Mouse (Mus musculus): ENCODE results near the gene Frmd4a. TPM values are rescaled to one million over a fixed set of nuclear protein-coding genes. Genes with fewer than 3 reads are reported as not detected.
A peak's percentile ranks its signal among the peaks of the same experiment; 100 is the strongest.

The Frmd4a gene
- total and polyA plus RNA-seq, 3 experiments: 32.6 to 55.7 (median 43.6) TPM

- Histone ChIP-seq H3K27me3 (ENCODE audit: insufficient read depth, low read length) (no peaks in the 10 kb centered on the region), H3K36me3 (replicated peaks) (peaks cover 41% of the 10 kb centered on the region), H3K4me3 (ENCODE audit: low read depth, low read length) (no peak overlapping the region), H3K9me3 (replicated peaks) (no peaks in the 10 kb centered on the region), H3K4me1 (ENCODE audit: insufficient read depth, low read depth, low read length) (peaks cover 14% of the 10 kb centered on the region)
- ATAC-seq (ENCODE audit: extremely low read depth, insufficient number of reproducible peaks, low FRiP score, poor library complexity, severe bottlenecking) (no peak), DNase-seq (ENCODE audit: low spot score) (no peak)
- TF ChIP-seq TAL1 (conservative IDR thresholded peaks at IDR 0.05; ENCODE audit: low read depth, low read length) (no peak), POLR2AphosphoS5 (IDR thresholded peaks at IDR 0.05; ENCODE audit: insufficient replicate concordance, low read depth, low read length) (no peak), GATA1 (IDR thresholded peaks at IDR 0.05; ENCODE audit: borderline replicate concordance, low read length) (no peak), GATA2 (IDR thresholded peaks at IDR 0.05; ENCODE audit: borderline replicate concordance, low read depth, low read length) (no peak), CTCF (IDR thresholded peaks at IDR 0.05; ENCODE audit: low read depth, low read length) (no peak)
These were observed 632.1 kb downstream of the Frmd4a start for GRCm38 (mm10) chr2:4649646-4650045.

- ATAC-seq (ENCODE audit: extremely low read depth, insufficient number of reproducible peaks, low FRiP score, poor library complexity, severe bottlenecking): peak; percentile 84
- Histone ChIP-seq H3K4me3 (ENCODE audit: low read depth, low read length) (peak within 1 kb of the TSS; percentile 96), H3K9me3 (replicated peaks) (no peaks in the 10 kb centered on the region), H3K4me1 (ENCODE audit: insufficient read depth, low read depth, low read length) (peaks cover 14% of the 10 kb centered on the region), H3K27me3 (ENCODE audit: insufficient read depth, low read length) (no peaks in the 10 kb centered on the region), H3K36me3 (replicated peaks) (peaks cover 21% of the 10 kb centered on the region)
- TF ChIP-seq CTCF (IDR thresholded peaks at IDR 0.05; ENCODE audit: low read depth, low read length): no peak
- TF ChIP-seq GATA1 (IDR thresholded peaks at IDR 0.05; ENCODE audit: borderline replicate concordance, low read length): no peak
- TF ChIP-seq GATA2 (IDR thresholded peaks at IDR 0.05; ENCODE audit: borderline replicate concordance, low read depth, low read length): no peak
- no peak for TF ChIP-seq POLR2AphosphoS5 (IDR thresholded peaks at IDR 0.05; ENCODE audit: insufficient replicate concordance, low read depth, low read length)
- no peak for TF ChIP-seq TAL1 (conservative IDR thresholded peaks at IDR 0.05; ENCODE audit: low read depth, low read length)
- peak; percentile 38 for DNase-seq (ENCODE audit: low spot score)
These were observed 634.2 kb downstream of the Frmd4a start, which contains the start of gene Prpf18 for GRCm38 (mm10) chr2:4651500-4652285. Gene Prpf18, minus strand, starts transcription at chr2:4652113.

- no peaks in the 10 kb centered on the region for H3K9me3 ChIP-seq (replicated peaks)
- no peaks in the 10 kb centered on the region for H3K36me3 ChIP-seq (replicated peaks)
- no peak for TF ChIP-seq GATA1 (IDR thresholded peaks at IDR 0.05; ENCODE audit: borderline replicate concordance, low read length)
- no peak for TF ChIP-seq CTCF (IDR thresholded peaks at IDR 0.05; ENCODE audit: low read depth, low read length)
- no peak for TF ChIP-seq POLR2AphosphoS5 (IDR thresholded peaks at IDR 0.05; ENCODE audit: insufficient replicate concordance, low read depth, low read length)
- TF ChIP-seq TAL1 (conservative IDR thresholded peaks at IDR 0.05; ENCODE audit: low read depth, low read length): no peak
- no peak for TF ChIP-seq GATA2 (IDR thresholded peaks at IDR 0.05; ENCODE audit: borderline replicate concordance, low read depth, low read length)
- peaks cover 5% of the 10 kb centered on the region; the same call in 1 of the 2 replicates for H3K27me3 ChIP-seq (ENCODE audit: insufficient read depth, low read length)
- ATAC-seq (ENCODE audit: extremely low read depth, insufficient number of reproducible peaks, low FRiP score, poor library complexity, severe bottlenecking) (no peak), DNase-seq (ENCODE audit: low spot score) (no peak)
- no peaks in the 10 kb centered on the region for H3K4me1 ChIP-seq (ENCODE audit: insufficient read depth, low read depth, low read length)
- no peak overlapping the region for H3K4me3 ChIP-seq (ENCODE audit: low read depth, low read length)
These were observed 643.2 kb downstream of the Frmd4a start for GRCm38 (mm10) chr2:4660677-4661076.

Measured in G1E (cell line).